Mouse (Mus musculus): ENCODE measurements around the gene Hoxc5. TPM values are rescaled to one million over a fixed set of nuclear protein-coding genes. Genes with fewer than 3 reads are reported as not detected.

The Hoxc5 gene
- polyA plus RNA-seq, 1 experiment from 2014 or later = not detected

DNA sequence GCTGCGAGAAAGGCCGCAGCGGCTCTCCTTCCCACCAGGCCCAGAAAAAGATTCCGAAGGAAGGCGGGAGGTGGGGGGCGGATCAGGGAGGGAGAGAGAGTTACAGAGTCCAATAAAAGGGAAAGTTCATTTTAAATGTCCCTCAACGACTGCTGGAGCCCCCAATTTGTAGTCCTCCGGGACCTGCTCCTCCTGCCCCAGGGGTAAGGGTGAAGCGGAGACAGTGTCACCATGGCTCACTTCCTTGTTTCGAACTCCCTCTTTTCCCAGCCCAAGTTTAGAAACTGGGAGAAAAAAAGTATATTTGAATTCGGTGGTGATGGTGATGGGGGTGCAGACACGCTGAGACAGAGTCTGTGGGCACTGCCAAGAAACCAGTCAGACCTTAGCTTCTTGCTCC is 73.4 kb downstream of the Hoxc5 start:
- ATAC-seq = no peak
- 18% methylated on average over 12 of the region's 12 CpGs for WGBS (ENCODE audit: insufficient replicate concordance)
- no peak overlapping the region for H3K4me3 ChIP-seq (ENCODE audit: low read depth, low read length)
- H3K9ac ChIP-seq (replicated peaks) = no peak overlapping the region
- no peaks in the 10 kb centered on the region for H3K4me1 ChIP-seq (ENCODE audit: insufficient read depth)
- TF ChIP-seq EP300 (IDR thresholded peaks at IDR 0.05; ENCODE audit: low read depth) (no peak), CTCF (IDR thresholded peaks at IDR 0.05; ENCODE audit: low read depth) (no peak)
- no peak for DNase-seq
- H3K36me3 ChIP-seq (replicated peaks; ENCODE audit: insufficient read depth, low read length) = no peaks in the 10 kb centered on the region
- peaks cover 83% of the 10 kb centered on the region for H3K27me3 ChIP-seq (ENCODE audit: insufficient read depth, low read length)
- H3K9me3 ChIP-seq (ENCODE audit: low read length) = no peaks in the 10 kb centered on the region
- no peak overlapping the region for H3K4me2 ChIP-seq (ENCODE audit: low read depth, low read length)
- no peak overlapping the region for H3K27ac ChIP-seq (ENCODE audit: low read depth)

DNA sequence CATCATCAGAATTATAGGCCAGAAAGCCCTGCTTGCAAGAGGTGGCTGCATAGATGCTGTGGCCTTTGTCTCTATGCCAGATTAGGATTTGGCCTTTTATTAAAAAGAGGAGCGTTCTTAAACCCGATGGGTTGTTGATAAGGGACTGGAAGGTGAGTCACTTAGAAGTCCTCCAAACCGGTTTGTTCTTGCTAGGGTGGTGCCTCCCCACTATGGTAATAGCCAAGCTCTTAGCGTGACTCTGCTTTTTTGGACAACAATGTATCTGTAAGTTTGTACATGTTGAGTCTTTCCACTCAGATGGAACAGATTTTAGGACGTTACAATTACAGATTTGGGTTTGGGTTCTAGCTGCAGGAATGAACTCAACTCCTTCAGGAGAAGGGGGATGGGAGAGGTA is 74.4 kb downstream of the Hoxc5 start:
- Histone ChIP-seq H3K36me3 (replicated peaks; ENCODE audit: insufficient read depth, low read length) (no peaks in the 10 kb centered on the region), H3K4me2 (ENCODE audit: low read depth, low read length) (no peak overlapping the region), H3K9ac (replicated peaks) (no peak overlapping the region), H3K4me3 (ENCODE audit: low read depth, low read length) (no peak overlapping the region), H3K27ac (ENCODE audit: low read depth) (no peak overlapping the region), H3K27me3 (ENCODE audit: insufficient read depth, low read length) (peaks cover 82% of the 10 kb centered on the region), H3K4me1 (ENCODE audit: insufficient read depth) (no peaks in the 10 kb centered on the region), H3K9me3 (ENCODE audit: low read length) (no peaks in the 10 kb centered on the region)
- ATAC-seq = no peak
- 21% methylated on average over 5 of the region's 5 CpGs for whole genome bisulfite sequencing (ENCODE audit: insufficient replicate concordance)
- no peak for DNase-seq
- TF ChIP-seq EP300 (IDR thresholded peaks at IDR 0.05; ENCODE audit: low read depth) = no peak

DNA sequence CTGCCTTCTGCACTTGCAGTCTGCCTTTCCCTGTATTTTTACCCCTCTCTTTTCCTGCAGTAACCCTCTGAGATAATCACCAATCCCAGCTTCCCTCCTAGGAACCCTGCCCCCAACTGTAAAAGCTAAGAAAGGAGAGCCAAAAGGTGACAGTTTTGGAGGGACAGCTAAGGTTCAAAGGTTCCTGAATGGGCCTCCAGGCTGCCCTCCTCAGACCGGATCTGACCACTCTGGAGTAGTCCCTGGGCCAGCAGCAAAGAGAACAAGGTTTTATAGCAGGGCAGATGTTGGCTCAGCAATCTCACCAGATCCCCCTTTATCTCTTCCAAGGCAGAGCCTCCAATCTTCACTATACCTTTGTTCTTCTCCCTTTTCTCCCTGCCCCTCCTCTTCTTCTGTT is 75.0 kb downstream of the Hoxc5 start:
- 29% methylated on average over 1 of the region's 1 CpGs for WGBS (ENCODE audit: insufficient replicate concordance)
- no peak overlapping the region for H3K4me3 ChIP-seq (ENCODE audit: low read depth, low read length)
- no peak for DNase-seq
- no peak overlapping the region for H3K9ac ChIP-seq (replicated peaks)
- no peaks in the 10 kb centered on the region for H3K9me3 ChIP-seq (ENCODE audit: low read length)
- H3K27ac ChIP-seq (ENCODE audit: low read depth) = no peak overlapping the region
- no peaks in the 10 kb centered on the region for H3K4me1 ChIP-seq (ENCODE audit: insufficient read depth)
- no peaks in the 10 kb centered on the region for H3K36me3 ChIP-seq (replicated peaks; ENCODE audit: insufficient read depth, low read length)
- no peak for TF ChIP-seq CTCF (IDR thresholded peaks at IDR 0.05; ENCODE audit: low read depth)
- TF ChIP-seq EP300 (IDR thresholded peaks at IDR 0.05; ENCODE audit: low read depth) = no peak
- ATAC-seq = no peak
- H3K27me3 ChIP-seq (ENCODE audit: insufficient read depth, low read length) = peaks cover 78% of the 10 kb centered on the region
- H3K4me2 ChIP-seq (ENCODE audit: low read depth, low read length) = no peak overlapping the region

DNA sequence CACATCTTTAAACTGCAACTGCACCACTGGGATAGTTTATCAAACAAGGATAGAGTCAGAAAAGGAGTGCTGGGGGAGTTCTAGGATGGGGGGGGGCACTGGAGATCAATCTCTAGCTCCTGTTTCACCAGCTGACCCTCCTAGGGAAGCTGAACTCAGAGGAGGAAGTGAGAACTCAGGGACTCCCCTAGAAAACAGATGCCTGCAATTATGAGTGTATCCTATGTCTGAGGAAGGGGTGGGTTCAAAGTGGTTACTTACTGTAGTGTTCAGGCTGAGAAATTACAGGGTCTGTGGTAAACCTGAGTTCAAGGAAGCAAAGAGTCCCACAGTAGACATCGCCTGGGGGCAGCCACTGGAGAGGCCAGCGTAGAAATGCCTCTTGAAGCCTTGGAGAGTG is 84.4 kb downstream of the Hoxc5 start:
- WGBS (ENCODE audit: insufficient replicate concordance) = 53% methylated on average over 2 of the region's 2 CpGs
- H3K9ac ChIP-seq (replicated peaks) = no peak overlapping the region

DNA sequence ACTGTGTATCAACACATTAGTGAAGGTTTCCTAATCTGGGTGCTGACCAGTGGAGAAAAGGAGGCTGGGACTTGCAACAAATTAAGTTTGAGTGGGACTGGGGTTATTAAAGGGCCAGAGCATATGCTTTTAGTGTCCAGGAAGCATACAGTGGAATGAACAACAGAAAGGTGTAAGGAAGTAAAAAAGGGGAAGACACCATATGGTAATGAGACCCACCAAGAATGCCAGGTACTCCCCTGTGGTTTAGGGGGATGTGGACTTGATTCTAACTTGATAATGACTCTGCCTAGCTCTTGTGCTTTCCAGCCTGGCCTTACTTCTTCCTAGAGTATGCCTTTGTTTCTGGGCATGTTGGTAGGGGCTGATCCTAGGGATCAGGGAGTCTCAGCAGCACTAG is 86.0 kb downstream of the Hoxc5 start:
- H3K36me3 ChIP-seq (replicated peaks; ENCODE audit: insufficient read depth, low read length) = no peaks in the 10 kb centered on the region
- no peak overlapping the region for H3K9ac ChIP-seq (replicated peaks)
- TF ChIP-seq CTCF (IDR thresholded peaks at IDR 0.05; ENCODE audit: low read depth) (no peak), EP300 (IDR thresholded peaks at IDR 0.05; ENCODE audit: low read depth) (no peak)
- ATAC-seq (no peak), DNase-seq (no peak)
- H3K27ac ChIP-seq (ENCODE audit: low read depth) = no peak overlapping the region
- H3K4me3 ChIP-seq (ENCODE audit: low read depth, low read length) = no peak overlapping the region
- peaks cover 54% of the 10 kb centered on the region for H3K27me3 ChIP-seq (ENCODE audit: insufficient read depth, low read length)
- H3K4me2 ChIP-seq (ENCODE audit: low read depth, low read length) = no peak overlapping the region
- H3K4me1 ChIP-seq (ENCODE audit: insufficient read depth) = no peaks in the 10 kb centered on the region
- H3K9me3 ChIP-seq (ENCODE audit: low read length) = no peaks in the 10 kb centered on the region

More for the DNA sequence above, 84.4 kb downstream of the Hoxc5 start:
- Histone ChIP-seq H3K4me2 (ENCODE audit: low read depth, low read length) (no peak overlapping the region), H3K4me1 (ENCODE audit: insufficient read depth) (no peaks in the 10 kb centered on the region), H3K36me3 (replicated peaks; ENCODE audit: insufficient read depth, low read length) (no peaks in the 10 kb centered on the region), H3K27ac (ENCODE audit: low read depth) (no peak overlapping the region), H3K27me3 (ENCODE audit: insufficient read depth, low read length) (peaks cover 50% of the 10 kb centered on the region), H3K9me3 (ENCODE audit: low read length) (no peaks in the 10 kb centered on the region), H3K4me3 (ENCODE audit: low read depth, low read length) (no peak overlapping the region)
- no peak for ATAC-seq
- TF ChIP-seq CTCF (IDR thresholded peaks at IDR 0.05; ENCODE audit: low read depth) (no peak), EP300 (IDR thresholded peaks at IDR 0.05; ENCODE audit: low read depth) (no peak)
- no peak for DNase-seq

DNA sequence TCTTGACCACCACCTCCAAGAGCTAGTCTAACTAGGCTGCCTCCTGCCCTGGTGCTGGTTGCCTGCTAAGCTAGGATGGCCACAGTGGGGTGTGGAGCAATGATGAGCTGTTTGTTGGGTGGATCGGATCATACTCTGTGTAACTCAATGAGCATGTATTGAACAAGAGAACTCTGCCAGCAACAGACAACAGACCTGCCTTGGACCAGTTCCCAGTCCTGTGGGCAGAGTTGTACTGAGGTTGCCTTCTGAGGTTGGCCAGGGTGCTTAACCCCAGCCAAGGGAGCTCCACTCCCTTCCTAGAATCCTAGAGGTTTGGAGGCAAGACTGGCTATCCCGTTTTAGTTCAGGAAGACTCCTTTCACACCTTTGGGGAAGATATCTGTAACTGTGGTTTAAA is 89.2 kb downstream of the Hoxc5 start:
- Histone ChIP-seq H3K4me3 (ENCODE audit: low read depth, low read length) (no peak overlapping the region), H3K4me2 (ENCODE audit: low read depth, low read length) (no peak overlapping the region), H3K27ac (ENCODE audit: low read depth) (no peak overlapping the region), H3K27me3 (ENCODE audit: insufficient read depth, low read length) (peaks cover 68% of the 10 kb centered on the region), H3K4me1 (ENCODE audit: insufficient read depth) (no peaks in the 10 kb centered on the region; the same call in 1 of the 2 replicates), H3K9me3 (ENCODE audit: low read length) (no peaks in the 10 kb centered on the region), H3K36me3 (replicated peaks; ENCODE audit: insufficient read depth, low read length) (no peaks in the 10 kb centered on the region), H3K9ac (replicated peaks) (no peak overlapping the region)
- 37% methylated on average over 2 of the region's 2 CpGs for WGBS (ENCODE audit: insufficient replicate concordance)
- ATAC-seq = peak; percentile 41; the same call in 1 of the 2 replicates
- no peak for TF ChIP-seq CTCF (IDR thresholded peaks at IDR 0.05; ENCODE audit: low read depth)
- no peak for TF ChIP-seq EP300 (IDR thresholded peaks at IDR 0.05; ENCODE audit: low read depth)
- DNase-seq = no peak

DNA sequence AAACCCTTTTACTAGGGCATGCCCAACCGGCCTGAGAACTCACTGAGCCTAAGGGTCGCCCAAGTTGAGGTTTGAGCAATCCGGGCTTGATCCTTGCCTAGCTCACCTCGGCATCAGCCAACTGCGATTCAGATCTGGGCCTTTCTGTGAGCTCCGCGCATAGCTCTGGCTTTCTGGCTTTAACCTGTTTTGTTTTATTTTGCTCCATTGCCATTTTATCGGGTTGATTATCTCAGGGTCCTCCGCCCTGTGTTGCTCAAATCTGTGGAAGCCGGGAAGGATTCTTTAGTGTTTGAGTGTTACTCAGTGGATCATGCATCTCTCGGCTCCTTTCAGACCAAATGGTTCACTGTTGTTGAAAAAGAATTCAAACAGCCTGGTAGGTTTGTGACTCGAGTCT is 91.5 kb downstream of the Hoxc5 start:
- no peak for TF ChIP-seq EP300 (IDR thresholded peaks at IDR 0.05; ENCODE audit: low read depth)
- no peak for TF ChIP-seq CTCF (IDR thresholded peaks at IDR 0.05; ENCODE audit: low read depth)
- 12% methylated on average over 12 of the region's 12 CpGs for WGBS (ENCODE audit: insufficient replicate concordance)
- H3K9me3 ChIP-seq (ENCODE audit: low read length) = no peaks in the 10 kb centered on the region
- DNase-seq (no peak), ATAC-seq (no peak)
- no peaks in the 10 kb centered on the region; the same call in 1 of the 2 replicates for H3K4me1 ChIP-seq (ENCODE audit: insufficient read depth)
- H3K9ac ChIP-seq (replicated peaks) = no peak overlapping the region
- H3K27me3 ChIP-seq (ENCODE audit: insufficient read depth, low read length) = peaks cover 85% of the 10 kb centered on the region
- H3K27ac ChIP-seq (ENCODE audit: low read depth) = no peak overlapping the region
- no peak overlapping the region for H3K4me3 ChIP-seq (ENCODE audit: low read depth, low read length)
- no peak overlapping the region for H3K4me2 ChIP-seq (ENCODE audit: low read depth, low read length)
- no peaks in the 10 kb centered on the region for H3K36me3 ChIP-seq (replicated peaks; ENCODE audit: insufficient read depth, low read length)

All from liver, postnatal 0 days (tissue).